Mouse (Mus musculus): ENCODE results near the gene Ccdc117. TPM values are rescaled to one million over a fixed set of nuclear protein-coding genes. Genes with fewer than 3 reads are reported as not detected.
"Not testable (repeated sequence)": the region's sequence is repeated elsewhere in the genome, so short reads cannot be mapped to it uniquely, and the experiment has no call there.

Gene Ccdc117
- polyA plus RNA-seq, 1 experiment from 2014 or later = 15.5 TPM

GRCm38 (mm10) chr11:5551430-5551829 lies 9.4 kb upstream of the Ccdc117 start:
- H3K36me3 ChIP-seq (ENCODE audit: insufficient read depth, low read length) = no peaks in the 10 kb centered on the region
- ATAC-seq (replicated peaks; ENCODE audit: low FRiP score, low read depth) (no peak), DNase-seq (ENCODE audit: low spot score) (no peak)
- H3K27ac ChIP-seq = no peak overlapping the region
- H3K4me3 ChIP-seq (replicated peaks; ENCODE audit: low read depth, low read length) = no peak overlapping the region
- H3K27me3 ChIP-seq (ENCODE audit: insufficient read depth, low read length) = no peaks in the 10 kb centered on the region
- no peaks in the 10 kb centered on the region for H3K9me3 ChIP-seq (replicated peaks; ENCODE audit: low read length)
- H3K4me1 ChIP-seq (replicated peaks; ENCODE audit: insufficient read depth, low read length) = no peaks in the 10 kb centered on the region
- 92% methylated on average over 5 of the region's 5 CpGs for WGBS
- TF ChIP-seq CTCF (IDR thresholded peaks at IDR 0.05; ENCODE audit: low read depth) = no peak
- H3K4me2 ChIP-seq (ENCODE audit: low read length) = no peak overlapping the region
- H3K9ac ChIP-seq (ENCODE audit: low read depth, low read length) = no peak overlapping the region

DNA sequence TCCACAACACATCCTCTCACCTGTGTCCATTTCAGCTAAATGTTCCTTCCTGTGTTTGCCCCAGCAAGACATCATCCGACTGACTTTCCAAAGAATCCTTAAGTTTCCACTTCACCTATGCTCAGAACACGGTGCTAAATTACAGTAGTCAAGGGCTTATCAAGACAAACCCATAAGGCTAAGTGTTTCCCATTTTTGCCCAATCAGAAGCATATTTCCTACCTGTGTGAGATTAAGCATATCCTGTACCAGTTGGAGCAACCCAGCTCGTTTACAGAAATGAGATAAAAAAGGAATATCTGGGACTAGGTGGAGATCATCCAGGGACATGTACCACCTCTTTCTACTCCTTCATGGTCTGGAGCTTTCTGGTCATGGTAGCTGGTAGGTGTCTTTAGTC lies 4.7 kb upstream of the Ccdc117 start:
- H3K27ac ChIP-seq = no peak overlapping the region
- H3K9me3 ChIP-seq (replicated peaks; ENCODE audit: low read length) = no peaks in the 10 kb centered on the region
- no peaks in the 10 kb centered on the region for H3K27me3 ChIP-seq (ENCODE audit: insufficient read depth, low read length)
- H3K36me3 ChIP-seq (ENCODE audit: insufficient read depth, low read length) = no peaks in the 10 kb centered on the region
- H3K4me3 ChIP-seq (replicated peaks; ENCODE audit: low read depth, low read length) = no peak overlapping the region
- no peak overlapping the region for H3K9ac ChIP-seq (ENCODE audit: low read depth, low read length)
- WGBS = 88% methylated on average over 3 of the region's 3 CpGs
- H3K4me1 ChIP-seq (replicated peaks; ENCODE audit: insufficient read depth, low read length) = no peaks in the 10 kb centered on the region
- no peak overlapping the region for H3K4me2 ChIP-seq (ENCODE audit: low read length)
- DNase-seq (ENCODE audit: low spot score) (no peak), ATAC-seq (replicated peaks; ENCODE audit: low FRiP score, low read depth) (no peak)
- TF ChIP-seq CTCF (IDR thresholded peaks at IDR 0.05; ENCODE audit: low read depth) = no peak

DNA sequence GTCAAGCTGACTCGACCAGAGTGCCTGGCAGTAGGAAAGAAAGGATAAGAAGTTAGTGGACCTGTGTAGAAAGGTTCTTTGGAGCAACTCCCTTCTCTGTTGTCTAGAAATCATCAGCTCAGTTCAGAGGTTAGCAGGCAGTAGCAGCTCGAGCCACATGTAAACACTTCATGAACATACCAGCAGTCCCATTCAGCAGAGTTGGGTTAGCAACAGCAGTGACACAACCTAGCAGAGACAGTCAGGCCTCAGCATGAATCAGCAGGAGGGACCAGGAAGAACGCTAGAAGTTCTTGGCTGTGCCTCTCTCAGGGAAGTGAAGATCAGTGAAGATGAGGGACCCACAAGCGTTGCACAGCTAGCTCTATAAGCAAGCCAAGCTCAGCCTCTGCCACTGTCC lies 3.5 kb upstream of the Ccdc117 start:
- Histone ChIP-seq H3K4me3 (replicated peaks; ENCODE audit: low read depth, low read length) (no peak overlapping the region), H3K4me2 (ENCODE audit: low read length) (no peak overlapping the region), H3K9ac (ENCODE audit: low read depth, low read length) (no peak overlapping the region), H3K27ac (no peak overlapping the region), H3K4me1 (replicated peaks; ENCODE audit: insufficient read depth, low read length) (peaks cover 7% of the 10 kb centered on the region; the same call in 1 of the 2 replicates), H3K36me3 (ENCODE audit: insufficient read depth, low read length) (no peaks in the 10 kb centered on the region), H3K27me3 (ENCODE audit: insufficient read depth, low read length) (no peaks in the 10 kb centered on the region), H3K9me3 (replicated peaks; ENCODE audit: low read length) (no peaks in the 10 kb centered on the region)
- TF ChIP-seq CTCF (IDR thresholded peaks at IDR 0.05; ENCODE audit: low read depth) = no peak
- DNase-seq (ENCODE audit: low spot score) (no peak), ATAC-seq (replicated peaks; ENCODE audit: low FRiP score, low read depth) (no peak)
- WGBS = 84% methylated on average over 4 of the region's 4 CpGs

GRCm38 (mm10) chr11:5544709-5545108 lies 2.7 kb upstream of the Ccdc117 start:
- ATAC-seq (replicated peaks; ENCODE audit: low FRiP score, low read depth); DNase-seq (ENCODE audit: low spot score); H3K4me3 ChIP-seq (replicated peaks; ENCODE audit: low read depth, low read length); H3K9me3 ChIP-seq (replicated peaks; ENCODE audit: low read length); H3K27ac ChIP-seq; H3K27me3 ChIP-seq (ENCODE audit: insufficient read depth, low read length); H3K4me2 ChIP-seq (ENCODE audit: low read length); H3K9ac ChIP-seq (ENCODE audit: low read depth, low read length); H3K36me3 ChIP-seq (ENCODE audit: insufficient read depth, low read length); H3K4me1 ChIP-seq (replicated peaks; ENCODE audit: insufficient read depth, low read length): not testable (repeated sequence)
- 88% methylated on average over 1 of the region's 1 CpGs for WGBS

- Histone ChIP-seq H3K36me3 (ENCODE audit: insufficient read depth, low read length) (no peaks in the 10 kb centered on the region), H3K9me3 (replicated peaks; ENCODE audit: low read length) (no peaks in the 10 kb centered on the region), H3K4me1 (replicated peaks; ENCODE audit: insufficient read depth, low read length) (peaks cover 10% of the 10 kb centered on the region; the same call in 1 of the 2 replicates), H3K4me2 (ENCODE audit: low read length) (no peak overlapping the region), H3K9ac (ENCODE audit: low read depth, low read length) (no peak overlapping the region), H3K27ac (no peak overlapping the region), H3K27me3 (ENCODE audit: insufficient read depth, low read length) (no peaks in the 10 kb centered on the region), H3K4me3 (replicated peaks; ENCODE audit: low read depth, low read length) (no peak overlapping the region)
- TF ChIP-seq CTCF (IDR thresholded peaks at IDR 0.05; ENCODE audit: low read depth) = no peak
- no peak for DNase-seq (ENCODE audit: low spot score)
- WGBS = 78% methylated on average over 1 of the region's 1 CpGs
- no peak for ATAC-seq (replicated peaks; ENCODE audit: low FRiP score, low read depth)
Observed at GRCm38 (mm10) chr11:5543281-5543680, 1.3 kb upstream of the Ccdc117 start.

DNA sequence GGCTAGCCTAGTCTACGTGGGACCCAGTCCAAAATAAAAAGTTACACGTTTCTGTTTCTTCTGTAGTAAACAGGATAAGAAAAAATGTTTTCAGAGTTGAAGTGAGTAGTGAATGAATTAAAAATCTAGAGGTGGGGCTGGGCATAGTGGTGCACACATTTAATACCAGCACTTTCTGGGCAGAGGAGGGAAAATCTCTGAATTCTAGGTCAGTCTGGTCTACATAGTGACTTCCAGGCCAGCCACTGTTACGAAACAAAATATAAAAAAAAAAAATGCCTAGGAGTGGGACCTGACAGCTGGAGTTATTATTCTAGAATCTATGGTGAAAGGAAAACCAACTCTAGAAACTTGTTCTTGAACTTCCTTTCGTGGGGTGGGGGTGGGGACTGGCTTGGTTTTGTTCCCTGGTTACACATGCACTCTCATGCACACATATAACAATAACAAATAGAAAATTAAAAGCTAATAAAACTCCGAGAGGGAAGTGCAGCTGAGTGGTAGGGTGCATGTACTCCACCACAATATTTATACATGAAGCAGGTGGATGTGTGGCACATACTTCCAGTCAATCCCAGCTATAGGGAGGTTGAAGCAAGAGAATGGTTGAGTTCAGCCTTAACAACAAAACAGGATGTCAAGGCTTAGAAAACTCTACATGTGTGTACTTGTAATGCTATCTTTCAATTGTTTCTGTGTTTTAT lies 647 bp upstream of the Ccdc117 start:
- no peak for TF ChIP-seq CTCF (IDR thresholded peaks at IDR 0.05; ENCODE audit: low read depth)
- Histone ChIP-seq H3K4me1 (replicated peaks; ENCODE audit: insufficient read depth, low read length) (peaks cover 10% of the 10 kb centered on the region; the same call in 1 of the 2 replicates), H3K9ac (ENCODE audit: low read depth, low read length) (no peak overlapping the region), H3K36me3 (ENCODE audit: insufficient read depth, low read length) (no peaks in the 10 kb centered on the region), H3K4me3 (replicated peaks; ENCODE audit: low read depth, low read length) (peak overlapping the region; percentile 80), H3K4me2 (ENCODE audit: low read length) (peak overlapping the region; percentile 80), H3K27me3 (ENCODE audit: insufficient read depth, low read length) (no peaks in the 10 kb centered on the region), H3K27ac (0 out of 2 replicates have a peak overlapping the region, but pooled peaks have one; percentile 88), H3K9me3 (replicated peaks; ENCODE audit: low read length) (no peaks in the 10 kb centered on the region)
- ATAC-seq (replicated peaks; ENCODE audit: low FRiP score, low read depth) (peak; percentile 11; the same call in 1 of the 2 replicates), DNase-seq (ENCODE audit: low spot score) (no peak)
- WGBS = 50% methylated on average over 5 of the region's 5 CpGs
